10 mouse cellular contexts compared by ENCODE assay signal in the genomic region with DNA sequence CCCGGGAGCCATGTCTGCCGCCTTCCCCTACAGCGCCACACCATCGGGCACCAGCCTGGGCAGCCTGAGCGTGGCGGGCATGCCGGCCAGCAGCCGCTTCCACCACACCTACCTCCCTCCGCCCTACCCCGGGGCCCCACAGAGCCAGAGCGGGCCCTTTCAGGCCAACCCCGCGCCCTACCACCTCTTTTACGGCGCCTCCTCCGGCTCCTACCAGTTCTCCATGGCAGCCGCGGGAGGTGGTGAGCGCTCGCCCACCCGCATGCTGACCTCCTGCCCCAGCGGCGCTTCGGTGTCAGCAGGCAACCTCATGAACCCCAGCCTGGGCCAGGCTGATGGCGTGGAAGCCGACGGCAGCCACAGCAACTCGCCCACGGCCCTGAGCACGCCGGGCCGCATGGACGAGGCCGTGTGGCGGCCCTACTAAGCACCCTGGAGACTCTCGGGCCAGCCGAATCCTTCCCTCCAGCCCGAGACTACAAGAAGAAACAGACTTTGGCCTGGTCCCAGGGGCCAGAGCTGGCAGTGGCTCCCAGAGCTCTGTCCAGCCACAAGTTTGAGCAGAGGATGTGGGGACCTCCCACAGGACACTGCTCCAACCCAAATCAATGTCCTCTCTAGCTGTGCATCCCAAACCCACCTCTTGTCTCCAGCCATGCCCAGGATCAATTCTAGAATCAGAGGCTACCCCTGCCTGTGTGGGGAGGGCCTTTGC. TPM values are rescaled to one million over a fixed set of nuclear protein-coding genes. Genes with fewer than 3 reads are reported as not detected.
DNase-seq lines count a peak whose midpoint lies in the region; ATAC-seq and TF ChIP-seq lines count a peak whose summit lies in the region.
"Had no signal": no experiment of that assay in that cellular context is flagged by ENCODE, and none has a peak within 500 bp of the region (broad histone marks: within the 10 kb centered on the region; RNA-seq: fewer than 3 reads in every experiment).

No protein-coding gene starts in this region.

- no peak overlapping the region for H3K27ac ChIP-seq in kidney, postnatal 0 days
- H3K27ac ChIP-seq in forebrain, embryonic 12.5 days: no peak overlapping the region
- peak overlapping the region; percentile 81 for H3K27ac ChIP-seq in limb, embryonic 10.5 days
- H3K27ac ChIP-seq in neural tube, embryonic 13.5 days (replicated peaks): no peak overlapping the region

- H3K9ac ChIP-seq in kidney, postnatal 0 days (ENCODE audit: low read depth, low read length): 0 out of 2 replicates have a peak overlapping the region, but pooled peaks have one; percentile 1
- H3K9ac ChIP-seq in forebrain, embryonic 12.5 days: peak overlapping the region; percentile 40; the same call in 1 of the 2 replicates
- H3K9ac ChIP-seq in neural tube, embryonic 13.5 days: peak overlapping the region; percentile 55

- WGBS in kidney, postnatal 0 days: 12% methylated on average over 38 of the region's 38 CpGs
- 4% methylated on average over 38 of the region's 38 CpGs for WGBS in forebrain, embryonic 12.5 days
- WGBS in limb, embryonic 10.5 days: 7% methylated on average over 38 of the region's 38 CpGs
- WGBS in neural tube, embryonic 13.5 days: 7% methylated on average over 38 of the region's 38 CpGs

- ATAC-seq in kidney, postnatal 0 days (replicated peaks; ENCODE audit: low FRiP score, low read depth): no peak
- no peak for ATAC-seq in forebrain, embryonic 12.5 days (ENCODE audit: low FRiP score)
- no peak for ATAC-seq in neural tube, embryonic 13.5 days (ENCODE audit: low read depth)

- H3K36me3 ChIP-seq in kidney, postnatal 0 days (ENCODE audit: insufficient read depth, low read length): no peaks in the 10 kb centered on the region
- no peaks in the 10 kb centered on the region for H3K36me3 ChIP-seq in forebrain, embryonic 12.5 days (replicated peaks)
- H3K36me3 ChIP-seq in limb, embryonic 10.5 days: no peaks in the 10 kb centered on the region
- H3K36me3 ChIP-seq in neural tube, embryonic 13.5 days: no peaks in the 10 kb centered on the region
- H3K36me3 ChIP-seq: G1E had no signal

- TF ChIP-seq CTCF in kidney, postnatal 0 days (IDR thresholded peaks at IDR 0.05; ENCODE audit: low read depth): no peak

- H3K4me1 ChIP-seq in kidney, postnatal 0 days (replicated peaks; ENCODE audit: insufficient read depth, low read length): peaks cover 9% of the 10 kb centered on the region
- peaks cover 10% of the 10 kb centered on the region for H3K4me1 ChIP-seq in forebrain, embryonic 12.5 days
- peaks cover 62% of the 10 kb centered on the region for H3K4me1 ChIP-seq in limb, embryonic 10.5 days
- peaks cover 22% of the 10 kb centered on the region for H3K4me1 ChIP-seq in neural tube, embryonic 13.5 days (replicated peaks)

- no peak for DNase-seq in kidney, postnatal 0 days (ENCODE audit: low spot score)
- no peak for DNase-seq in kidney, adult 8-10 months
- peak; percentile 73 for DNase-seq in limb, embryonic 10.5 days (ENCODE audit: low spot score)
- no peak for DNase-seq in thymus, postnatal 14 days
- DNase-seq in adrenal gland, postnatal 25 days: no peak
- no peak for DNase-seq in thymus, adult 18-20 months

- H3K4me2 ChIP-seq in kidney, postnatal 0 days (ENCODE audit: low read length): peak overlapping the region; percentile 49
- H3K4me2 ChIP-seq in forebrain, embryonic 12.5 days: peak overlapping the region; percentile 57
- H3K4me2 ChIP-seq in neural tube, embryonic 13.5 days: peak overlapping the region; percentile 53

- H3K9me3 ChIP-seq in kidney, postnatal 0 days (replicated peaks; ENCODE audit: low read length): no peaks in the 10 kb centered on the region
- no peaks in the 10 kb centered on the region for H3K9me3 ChIP-seq in forebrain, embryonic 12.5 days
- no peaks in the 10 kb centered on the region for H3K9me3 ChIP-seq in limb, embryonic 10.5 days (replicated peaks)
- no peaks in the 10 kb centered on the region for H3K9me3 ChIP-seq in neural tube, embryonic 13.5 days
- H3K9me3 ChIP-seq: G1E; megakaryocyte, embryonic 14.5 days had no signal

- H3K4me3 ChIP-seq in kidney, postnatal 0 days (replicated peaks; ENCODE audit: low read depth, low read length): peak overlapping the region; percentile 10
- peak overlapping the region; percentile 32 for H3K4me3 ChIP-seq in forebrain, embryonic 12.5 days (replicated peaks)
- peak overlapping the region; percentile 47 for H3K4me3 ChIP-seq in limb, embryonic 10.5 days
- H3K4me3 ChIP-seq in neural tube, embryonic 13.5 days: peak overlapping the region; percentile 23
- H3K4me3 ChIP-seq: megakaryocyte, embryonic 14.5 days had no signal

- peaks cover 4% of the 10 kb centered on the region; the same call in 1 of the 2 replicates for H3K27me3 ChIP-seq in kidney, postnatal 0 days (ENCODE audit: insufficient read depth, low read length)
- peaks cover 77% of the 10 kb centered on the region for H3K27me3 ChIP-seq in forebrain, embryonic 12.5 days
- H3K27me3 ChIP-seq in limb, embryonic 10.5 days (ENCODE audit: low read depth, poor library complexity, severe bottlenecking): peaks cover 98% of the 10 kb centered on the region
- peaks cover 59% of the 10 kb centered on the region for H3K27me3 ChIP-seq in neural tube, embryonic 13.5 days
- H3K27me3 ChIP-seq: megakaryocyte, embryonic 14.5 days had no signal

RNA-seq across cellular contexts. Expression of gene Runx3, which starts 55.1 kb away (rescaled TPM):
- 0.05 TPM in 1 of 2 replicates, not detected in the other for polyA plus RNA-seq in kidney, postnatal 0 days (2015; fragmentation: Nextera tagmentation; extraction: Ambion mirVana)
- polyA plus RNA-seq in forebrain, embryonic 12.5 days (2016; fragmentation: Nextera tagmentation; extraction: Ambion mirVana): 0.05 and 0.09 TPM in 2 replicates
- 0.05 and 0.08 TPM in 2 replicates for polyA plus RNA-seq in limb, embryonic 10.5 days (2016; fragmentation: Nextera tagmentation; extraction: Ambion mirVana)
- polyA plus RNA-seq in neural tube, embryonic 13.5 days (2015; fragmentation: Nextera tagmentation; extraction: Ambion mirVana): 1.7 and 1.9 TPM in 2 replicates
- 1.0 and 1.7 TPM in 2 replicates for total RNA-seq in adrenal gland, postnatal 25 days (2021)

Comparison
In these comparisons a context has a peak if more than half of its experiments do, and no peak if none do; other contexts are left out.
1. H3K9ac ChIP-seq: peak in every context shown above with its lines; median percentile 55 in neural tube, embryonic 13.5 days; 40 in forebrain, embryonic 12.5 days; 1 in kidney, postnatal 0 days.